Mouse (Mus musculus): ENCODE measurements around the gene Mbd3.

GRCm38 (mm10) chr10:80396822-80397523 lies 2.4 kb downstream of the Mbd3 start:
- TF ChIP-seq CTCF (IDR thresholded peaks at IDR 0.05; ENCODE audit: borderline replicate concordance, insufficient read depth, low read depth, low read length), result no peak
- TF ChIP-seq POLR2A (IDR thresholded peaks at IDR 0.05; ENCODE audit: borderline replicate concordance, insufficient read depth, low read length), result no peak
